In the genomic region with DNA sequence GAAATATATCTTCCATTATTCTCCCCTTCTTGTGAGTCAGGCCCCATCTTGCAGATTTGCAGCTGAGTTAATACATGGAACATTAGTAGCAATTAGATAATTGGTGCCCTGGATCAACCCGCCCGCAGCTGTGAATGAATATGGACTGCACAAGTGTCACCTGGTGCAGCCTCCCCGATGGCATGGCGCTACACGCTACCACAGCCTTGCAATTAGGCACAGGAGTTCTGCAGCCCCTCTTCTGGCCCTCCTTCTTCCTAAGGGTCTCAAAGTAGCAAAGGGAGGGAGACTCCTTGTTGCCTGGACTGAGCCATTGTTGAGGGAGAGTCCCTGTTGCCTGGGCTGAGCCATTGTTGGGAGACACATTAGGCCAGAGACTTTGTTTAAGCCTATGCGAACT, we compare ENCODE assay signal across 17 mouse cellular contexts.
DNase-seq lines count a peak whose midpoint lies in the region; ATAC-seq lines count a peak whose summit lies in the region.
"Had no signal": no experiment of that assay in that cellular context is flagged by ENCODE, and none has a peak within 500 bp of the region (broad histone marks: within the 10 kb centered on the region; RNA-seq: fewer than 3 reads in every experiment).

No protein-coding gene starts in this region.

- no peak for DNase-seq in heart, embryonic 10.5 days (ENCODE audit: low spot score)
- DNase-seq in neural tube, embryonic 10.5 days (ENCODE audit: extremely low spot score, low spot score) = peak; percentile 13
- DNase-seq in hindbrain, embryonic 14.5 days (ENCODE audit: low spot score) = no peak
- DNase-seq in layer of hippocampus, postnatal 10 days (ENCODE audit: low spot score in 2 of 2) = no peak
- DNase-seq in thymus, postnatal 10 days (ENCODE audit: low spot score in 2 of 2) = no peak
- DNase-seq: adrenal gland, postnatal 36 days; cerebellum, adult 8-10 months; heart, adult 18-20 months; kidney, adult 11 months; layer of hippocampus, postnatal 36 days; right cerebral cortex, postnatal 25 days; thymus, postnatal 4 days had no signal

- H3K4me1 ChIP-seq in heart, embryonic 14.5 days (ENCODE audit: control insufficient read depth in 2 of 2, insufficient read depth in 2 of 2, low read length in 2 of 2) = peaks cover 5 to 9% of the 10 kb centered on the region in 2 experiments
- H3K4me1 ChIP-seq in heart, embryonic 10.5 days = peaks cover 3% of the 10 kb centered on the region; the same call in 1 of the 2 replicates
- H3K4me1 ChIP-seq in neural tube, embryonic 15.5 days = peaks cover 15% of the 10 kb centered on the region; the same call in 1 of the 2 replicates
- H3K4me1 ChIP-seq in hindbrain, embryonic 14.5 days (replicated peaks; ENCODE audit: control insufficient read depth, insufficient read depth, low read length) = no peaks in the 10 kb centered on the region; the same call in 1 of the 2 replicates
- H3K4me1 ChIP-seq: limb, embryonic 15.5 days; liver, embryonic 15.5 days had no signal

- H3K27me3 ChIP-seq in heart, embryonic 14.5 days (ENCODE audit: control insufficient read depth, insufficient read depth, low read length) = no peaks in the 10 kb centered on the region
- H3K27me3 ChIP-seq in heart, embryonic 10.5 days (ENCODE audit: insufficient read depth, poor library complexity, severe bottlenecking) = no peaks in the 10 kb centered on the region
- H3K27me3 ChIP-seq in neural tube, embryonic 15.5 days (replicated peaks) = no peaks in the 10 kb centered on the region
- no peaks in the 10 kb centered on the region for H3K27me3 ChIP-seq in hindbrain, embryonic 14.5 days (ENCODE audit: control insufficient read depth, insufficient read depth, low read length)
- H3K27me3 ChIP-seq: limb, embryonic 15.5 days; liver, embryonic 15.5 days had no signal

- H3K27ac ChIP-seq in heart, embryonic 14.5 days (replicated peaks in 1 of 2; ENCODE audit: control insufficient read depth in 1 of 2, insufficient read depth in 1 of 2, low read depth in 2 of 2, low read length in 2 of 2) = no peak overlapping the region
- no peak overlapping the region for H3K27ac ChIP-seq in heart, embryonic 10.5 days
- H3K27ac ChIP-seq in neural tube, embryonic 15.5 days (replicated peaks) = no peak overlapping the region
- H3K27ac ChIP-seq in hindbrain, embryonic 14.5 days = no peak overlapping the region
- H3K27ac ChIP-seq: limb, embryonic 15.5 days; liver, embryonic 15.5 days; macrophage had no signal

- 87% methylated on average over 6 of the region's 6 CpGs for WGBS in heart, embryonic 14.5 days
- 94% methylated on average over 6 of the region's 6 CpGs for WGBS in heart, embryonic 10.5 days
- WGBS in neural tube, embryonic 15.5 days = 37% methylated on average over 6 of the region's 6 CpGs
- 43% methylated on average over 6 of the region's 6 CpGs for WGBS in hindbrain, embryonic 14.5 days

- no peaks in the 10 kb centered on the region for H3K36me3 ChIP-seq in heart, embryonic 14.5 days (ENCODE audit: control insufficient read depth, insufficient read depth, low read length)
- H3K36me3 ChIP-seq in heart, embryonic 10.5 days = no peaks in the 10 kb centered on the region
- no peaks in the 10 kb centered on the region for H3K36me3 ChIP-seq in neural tube, embryonic 15.5 days
- no peaks in the 10 kb centered on the region for H3K36me3 ChIP-seq in hindbrain, embryonic 14.5 days (replicated peaks; ENCODE audit: control insufficient read depth, insufficient read depth)
- H3K36me3 ChIP-seq: limb, embryonic 15.5 days; liver, embryonic 15.5 days had no signal

- H3K9me3 ChIP-seq in heart, embryonic 14.5 days (ENCODE audit: control insufficient read depth, low read length) = no peaks in the 10 kb centered on the region
- no peaks in the 10 kb centered on the region for H3K9me3 ChIP-seq in heart, embryonic 10.5 days
- no peaks in the 10 kb centered on the region for H3K9me3 ChIP-seq in neural tube, embryonic 15.5 days (replicated peaks)
- no peaks in the 10 kb centered on the region for H3K9me3 ChIP-seq in hindbrain, embryonic 14.5 days (ENCODE audit: control insufficient read depth, low read length)
- H3K9me3 ChIP-seq: limb, embryonic 15.5 days; liver, embryonic 15.5 days had no signal

- ATAC-seq in heart, embryonic 14.5 days (ENCODE audit: insufficient number of reproducible peaks, insufficient read depth, low FRiP score, low read depth) = no peak
- no peak; the same call in 1 of the 2 replicates for ATAC-seq in neural tube, embryonic 15.5 days (ENCODE audit: low FRiP score)
- ATAC-seq in hindbrain, embryonic 14.5 days (ENCODE audit: low FRiP score) = peak; percentile 48; the same call in 1 of the 2 replicates

- H3K4me3 ChIP-seq in heart, embryonic 14.5 days (ENCODE audit: control insufficient read depth in 1 of 2, insufficient read depth in 1 of 2, low read depth in 1 of 2, low read length in 2 of 2) = no peak overlapping the region
- H3K4me3 ChIP-seq in heart, embryonic 10.5 days = no peak overlapping the region
- no peak overlapping the region for H3K4me3 ChIP-seq in neural tube, embryonic 15.5 days (replicated peaks)
- H3K4me3 ChIP-seq in hindbrain, embryonic 14.5 days (replicated peaks; ENCODE audit: low read length) = no peak overlapping the region
- H3K4me3 ChIP-seq: limb, embryonic 15.5 days; liver, embryonic 15.5 days had no signal

- H3K9ac ChIP-seq in heart, embryonic 14.5 days (ENCODE audit: low read length) = no peak overlapping the region
- no peak overlapping the region for H3K9ac ChIP-seq in neural tube, embryonic 15.5 days (replicated peaks)
- no peak overlapping the region for H3K9ac ChIP-seq in hindbrain, embryonic 14.5 days
- H3K9ac ChIP-seq: limb, embryonic 15.5 days; liver, embryonic 15.5 days had no signal

- H3K4me2 ChIP-seq in heart, embryonic 14.5 days (ENCODE audit: low read length) = peak overlapping the region; percentile 25; the same call in 1 of the 2 replicates
- no peak overlapping the region for H3K4me2 ChIP-seq in neural tube, embryonic 15.5 days
- no peak overlapping the region for H3K4me2 ChIP-seq in hindbrain, embryonic 14.5 days (replicated peaks)
- H3K4me2 ChIP-seq: limb, embryonic 15.5 days; liver, embryonic 15.5 days had no signal
